Mouse (Mus musculus) liver, embryonic 13.5 days (tissue): ENCODE results near the gene Gtf2i. TPM values are rescaled to one million over a fixed set of nuclear protein-coding genes. Genes with fewer than 3 reads are reported as not detected.

Source experiments
- ATAC-seq: fragments of 200-750 bp; cut with Nextera tagmentation; 2 replicates; pipeline ENCODE4 v1.8.0; 2017; ENCODE audit warnings: low read depth, mild to moderate bottlenecking, moderate number of reproducible peaks, moderate library complexity
- DNase-seq: peaks from one replicate; pipeline ENCODE4 v3.0.0; 2022
- H3K27ac ChIP-seq: fragments of 300-500 bp; sonication (generic); 2 replicates; pipeline ENCODE4 v1.5.1; 2015; ENCODE audit warnings: moderate library complexity, mild to moderate bottlenecking, inconsistent platforms
- H3K27me3 ChIP-seq: fragments of 300-500 bp; sonication (generic); 2 replicates; pipeline ENCODE4 v1.6.1; 2015; ENCODE audit warnings: mild to moderate bottlenecking, inconsistent platforms
- H3K36me3 ChIP-seq: fragments of 300-500 bp; sonication (generic); 2 replicates; pipeline ENCODE4 v1.6.1; 2015; ENCODE audit warnings: mild to moderate bottlenecking, inconsistent platforms
- H3K4me1 ChIP-seq: fragments of 300-500 bp; sonication (generic); replicated peaks from 2 replicates; pipeline ENCODE4 v1.6.1; 2015; ENCODE audit warnings: inconsistent platforms
- H3K4me2 ChIP-seq: fragments of 300-500 bp; sonication (generic); 2 replicates; pipeline ENCODE4 v1.6.1; 2015; ENCODE audit warnings: inconsistent platforms, mild to moderate bottlenecking, moderate library complexity
- H3K4me3 ChIP-seq: fragments of 300-500 bp; sonication (generic); replicated peaks from 2 replicates; pipeline ENCODE4 v1.5.1; 2015; ENCODE audit warnings: mild to moderate bottlenecking, inconsistent platforms
- H3K9ac ChIP-seq: fragments of 300-500 bp; sonication (generic); 2 replicates; pipeline ENCODE4 v1.6.1; 2015; ENCODE audit warnings: mild to moderate bottlenecking, inconsistent platforms
- H3K9me3 ChIP-seq: fragments of 300-500 bp; sonication (generic); replicated peaks from 2 replicates; pipeline ENCODE4 v1.6.1; 2016; ENCODE audit warnings: inconsistent platforms
- WGBS: fragments of 180-500 bp; shearing (Covaris S2); methylation state at CpG from one replicate; pipeline ENCODE4 v1.1.7; 2015; ENCODE audit not compliant: insufficient replicate concordance; 5-methylcytosine and 5-hydroxymethylcytosine counted together
- polyA plus RNA-seq: library from polyadenylated mRNA; unstranded; fragments of >200 nt; fragmentation: Nextera tagmentation; extraction: Ambion mirVana; gene quantifications from 2 replicates; pipeline ENCODE4 v1.2.1, GENCODE M21; 2015

The Gtf2i gene
- polyA plus RNA-seq, 1 experiment from 2014 or later, result 39.1 TPM

GRCm38 (mm10) chr5:134228249-134228638 lies 86.3 kb downstream of the Gtf2i start:
- peak overlapping the region; percentile 17; the same call in 1 of the 2 replicates for H3K4me2 ChIP-seq
- no peaks in the 10 kb centered on the region for H3K36me3 ChIP-seq
- H3K27me3 ChIP-seq, result no peaks in the 10 kb centered on the region
- peak overlapping the region; percentile 37 for H3K27ac ChIP-seq
- WGBS, result 42% methylated on average over 6 of the region's 6 CpGs
- H3K9me3 ChIP-seq, result no peaks in the 10 kb centered on the region
- peak overlapping the region; percentile 25 for H3K4me3 ChIP-seq
- H3K4me1 ChIP-seq, result peaks cover 32% of the 10 kb centered on the region
- 0 out of 2 replicates have a peak overlapping the region, but pooled peaks have one; percentile 15 for H3K9ac ChIP-seq
- no peak for ATAC-seq
- no peak for DNase-seq

GRCm38 (mm10) chr5:134227574-134228248 lies 86.8 kb downstream of the Gtf2i start:
- H3K4me1 ChIP-seq, result peaks cover 27% of the 10 kb centered on the region
- ATAC-seq (no peak), DNase-seq (no peak)
- H3K27me3 ChIP-seq, result peaks cover 2% of the 10 kb centered on the region; the same call in 1 of the 2 replicates
- H3K9me3 ChIP-seq, result no peaks in the 10 kb centered on the region
- H3K36me3 ChIP-seq, result no peaks in the 10 kb centered on the region
- 0 out of 2 replicates have a peak overlapping the region, but pooled peaks have one; percentile 15 for H3K9ac ChIP-seq
- H3K27ac ChIP-seq, result no peak overlapping the region
- peak overlapping the region; percentile 13; the same call in 1 of the 2 replicates for H3K4me2 ChIP-seq
- peak overlapping the region; percentile 25; the same call in 1 of the 2 replicates for H3K4me3 ChIP-seq
- 20% methylated on average over 11 of the region's 11 CpGs for WGBS

GRCm38 (mm10) chr5:134226946-134227345 lies 87.6 kb downstream of the Gtf2i start:
- Histone ChIP-seq H3K9ac (no peak overlapping the region), H3K27ac (no peak overlapping the region), H3K9me3 (no peaks in the 10 kb centered on the region), H3K4me1 (peaks cover 26% of the 10 kb centered on the region), H3K4me3 (no peak overlapping the region), H3K4me2 (0 out of 2 replicates have a peak overlapping the region, but pooled peaks have one; percentile 5), H3K36me3 (no peaks in the 10 kb centered on the region), H3K27me3 (peaks cover 9% of the 10 kb centered on the region)
- WGBS, result 68% methylated on average over 12 of the region's 12 CpGs
- no peak for ATAC-seq
- DNase-seq, result no peak

GRCm38 (mm10) chr5:134225110-134225901 lies 89.3 kb downstream of the Gtf2i start:
- Histone ChIP-seq H3K27me3 (peaks cover 16% of the 10 kb centered on the region), H3K4me1 (peaks cover 25% of the 10 kb centered on the region), H3K27ac (no peak overlapping the region), H3K9ac (no peak overlapping the region), H3K9me3 (no peaks in the 10 kb centered on the region), H3K4me2 (no peak overlapping the region), H3K4me3 (no peak overlapping the region), H3K36me3 (no peaks in the 10 kb centered on the region)
- 50% methylated on average over 30 of the region's 30 CpGs for WGBS
- DNase-seq (no peak), ATAC-seq (no peak)

GRCm38 (mm10) chr5:134221708-134222150 lies 92.8 kb downstream of the Gtf2i start:
- WGBS, result 6% methylated on average over 36 of the region's 36 CpGs

GRCm38 (mm10) chr5:134221278-134221677 lies 93.3 kb downstream of the Gtf2i start:
- peaks cover 16% of the 10 kb centered on the region for H3K27me3 ChIP-seq
- DNase-seq, result no peak
- H3K27ac ChIP-seq, result no peak overlapping the region
- H3K9ac ChIP-seq, result no peak overlapping the region
- ATAC-seq, result no peak
- peak overlapping the region; percentile 62 for H3K4me2 ChIP-seq
- WGBS, result 30% methylated on average over 4 of the region's 4 CpGs
- H3K4me3 ChIP-seq, result no peak overlapping the region
- H3K9me3 ChIP-seq, result no peaks in the 10 kb centered on the region
- H3K4me1 ChIP-seq, result peaks cover 13% of the 10 kb centered on the region
- 0 out of 2 replicates have a peak, but pooled peaks cover 4% of the 10 kb centered on the region for H3K36me3 ChIP-seq

More at GRCm38 (mm10) chr5:134221708-134222150, 92.8 kb downstream of the Gtf2i start:
- Histone ChIP-seq H3K4me1 (peaks cover 17% of the 10 kb centered on the region), H3K27me3 (peaks cover 16% of the 10 kb centered on the region), H3K27ac (no peak overlapping the region), H3K36me3 (0 out of 2 replicates have a peak, but pooled peaks cover 2% of the 10 kb centered on the region), H3K4me2 (peak overlapping the region; percentile 62), H3K9ac (0 out of 2 replicates have a peak overlapping the region, but pooled peaks have one; percentile 33), H3K9me3 (no peaks in the 10 kb centered on the region), H3K4me3 (peak overlapping the region; percentile 29)
- 0 out of 2 replicates have a peak, but pooled peaks have one; percentile 24 for ATAC-seq
- DNase-seq, result no peak

GRCm38 (mm10) chr5:134217900-134218299 lies 96.7 kb downstream of the Gtf2i start:
- peaks cover 16% of the 10 kb centered on the region for H3K27me3 ChIP-seq

GRCm38 (mm10) chr5:134214021-134214806 lies 100.3 kb downstream of the Gtf2i start:
- 27% methylated on average over 12 of the region's 12 CpGs for WGBS
- Histone ChIP-seq H3K4me1 (peaks cover 18% of the 10 kb centered on the region), H3K36me3 (0 out of 2 replicates have a peak, but pooled peaks cover 4% of the 10 kb centered on the region), H3K4me2 (no peak overlapping the region), H3K9ac (no peak overlapping the region), H3K9me3 (no peaks in the 10 kb centered on the region), H3K4me3 (no peak overlapping the region), H3K27ac (no peak overlapping the region), H3K27me3 (no peaks in the 10 kb centered on the region)
- DNase-seq, result no peak
- ATAC-seq, result peak; percentile 47

More at GRCm38 (mm10) chr5:134217900-134218299, 96.7 kb downstream of the Gtf2i start:
- Histone ChIP-seq H3K9ac (no peak overlapping the region), H3K4me3 (no peak overlapping the region), H3K9me3 (no peaks in the 10 kb centered on the region), H3K27ac (no peak overlapping the region), H3K4me1 (peaks cover 15% of the 10 kb centered on the region), H3K36me3 (0 out of 2 replicates have a peak, but pooled peaks cover 4% of the 10 kb centered on the region), H3K4me2 (no peak overlapping the region)
- DNase-seq (no peak), ATAC-seq (no peak)
- whole genome bisulfite sequencing, result 72% methylated on average over 7 of the region's 7 CpGs

- Histone ChIP-seq H3K4me3 (no peak overlapping the region), H3K27ac (peak overlapping the region; percentile 39; the same call in 1 of the 2 replicates), H3K4me2 (no peak overlapping the region), H3K4me1 (peaks cover 18% of the 10 kb centered on the region), H3K9me3 (no peaks in the 10 kb centered on the region), H3K9ac (no peak overlapping the region), H3K36me3 (0 out of 2 replicates have a peak, but pooled peaks cover 4% of the 10 kb centered on the region), H3K27me3 (no peaks in the 10 kb centered on the region)
- DNase-seq (no peak), ATAC-seq (peak; percentile 40)
- 41% methylated on average over 11 of the region's 11 CpGs for WGBS
These were observed 104.5 kb downstream of the Gtf2i start for GRCm38 (mm10) chr5:134209931-134210554.

GRCm38 (mm10) chr5:134206721-134207120 lies 107.8 kb downstream of the Gtf2i start:
- H3K4me2 ChIP-seq, result no peak overlapping the region
- H3K9ac ChIP-seq, result no peak overlapping the region
- no peak overlapping the region for H3K27ac ChIP-seq
- H3K4me1 ChIP-seq, result peaks cover 15% of the 10 kb centered on the region
- H3K9me3 ChIP-seq, result no peaks in the 10 kb centered on the region
- no peak for ATAC-seq
- H3K27me3 ChIP-seq, result no peaks in the 10 kb centered on the region
- 43% methylated on average over 10 of the region's 10 CpGs for WGBS
- no peak for DNase-seq
- H3K4me3 ChIP-seq, result no peak overlapping the region
- H3K36me3 ChIP-seq, result 0 out of 2 replicates have a peak, but pooled peaks cover 4% of the 10 kb centered on the region
